Mouse (Mus musculus): Measurements from ENCODE around the gene Cdcp1.

- TF ChIP-seq CTCF (conservative IDR thresholded peaks at IDR 0.05; ENCODE audit: insufficient read depth, insufficient read length, low read depth, low read length) (no peak), POLR2A (IDR thresholded peaks at IDR 0.05; ENCODE audit: low read depth, low read length) (no peak)
These were observed 54.0 kb downstream of the Cdcp1 start for GRCm38 (mm10) chr9:123161792-123162191.

Data from kidney, adult 2 months (tissue).